Mouse (Mus musculus): Measurements from ENCODE around the gene Psmd14. TPM values are rescaled to one million over a fixed set of nuclear protein-coding genes. Genes with fewer than 3 reads are reported as not detected.

The Psmd14 gene
- polyA plus RNA-seq, 1 experiment from 2014 or later = 210 TPM

DNA sequence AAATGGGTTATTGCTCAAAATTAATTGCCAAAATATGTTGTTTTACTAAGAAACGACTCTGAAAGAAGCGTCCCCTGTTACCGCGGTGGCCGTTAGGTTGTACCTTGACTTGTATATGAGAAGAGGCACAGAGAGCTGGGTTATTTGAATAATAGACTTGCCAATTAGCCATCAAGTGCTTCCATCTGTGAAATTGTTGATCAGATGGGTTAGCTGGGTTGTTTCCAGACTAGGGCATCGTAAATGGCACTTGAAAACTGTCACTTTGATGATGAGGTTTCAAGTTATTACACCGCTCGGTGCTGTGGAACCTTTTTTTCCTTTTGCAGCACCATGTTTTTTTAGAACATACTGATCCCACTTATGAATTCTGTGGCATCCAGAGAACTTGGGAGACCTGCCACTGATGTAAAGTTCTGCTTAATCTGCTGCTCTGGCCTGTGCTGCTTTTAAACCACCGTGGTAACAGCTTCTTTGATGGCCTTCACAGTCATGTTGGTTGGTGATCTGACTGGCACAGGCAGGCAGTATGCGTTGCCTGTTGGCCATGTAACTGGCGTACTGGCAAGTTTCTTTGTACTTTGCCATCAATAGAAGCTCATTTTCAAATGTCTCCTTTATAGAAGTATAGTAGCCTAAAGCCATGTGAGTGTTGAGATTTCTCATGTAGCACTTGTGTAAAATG is 21.4 kb downstream of the Psmd14 start:
- H3K27ac ChIP-seq = no peak overlapping the region
- H3K36me3 ChIP-seq = no peaks in the 10 kb centered on the region
- no peak for ATAC-seq (ENCODE audit: low FRiP score)
- H3K9me3 ChIP-seq = no peaks in the 10 kb centered on the region
- H3K4me1 ChIP-seq (replicated peaks) = no peaks in the 10 kb centered on the region
- H3K4me2 ChIP-seq = no peak overlapping the region
- no peak overlapping the region for H3K9ac ChIP-seq
- 80% methylated on average over 11 of the region's 11 CpGs for WGBS
- no peak overlapping the region for H3K4me3 ChIP-seq
- no peaks in the 10 kb centered on the region for H3K27me3 ChIP-seq

DNA sequence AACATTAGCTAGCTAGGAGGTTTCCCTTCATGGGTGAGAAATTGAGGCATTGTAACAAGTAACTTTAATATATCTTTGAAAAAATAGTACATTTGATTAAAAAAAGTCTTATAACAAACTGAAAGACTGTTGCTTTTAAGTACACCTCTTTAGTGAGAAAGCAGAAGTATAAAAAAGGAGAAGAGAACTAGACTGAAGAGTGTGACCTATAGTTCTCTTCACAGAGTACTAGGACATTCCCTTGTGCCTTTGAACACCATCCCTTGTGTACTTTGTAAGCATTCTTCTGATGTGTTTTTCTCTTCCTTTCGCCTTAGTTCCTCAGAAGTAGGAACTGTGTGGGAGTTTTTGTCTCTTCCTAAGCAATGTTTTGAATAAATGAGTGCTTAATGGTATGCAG is 22.7 kb downstream of the Psmd14 start:
- Histone ChIP-seq H3K36me3 (no peaks in the 10 kb centered on the region), H3K27ac (no peak overlapping the region), H3K9me3 (no peaks in the 10 kb centered on the region), H3K4me2 (no peak overlapping the region), H3K4me1 (replicated peaks) (no peaks in the 10 kb centered on the region), H3K4me3 (no peak overlapping the region), H3K27me3 (no peaks in the 10 kb centered on the region), H3K9ac (no peak overlapping the region)
- no peak for ATAC-seq (ENCODE audit: low FRiP score)
- 86% methylated on average over 1 of the region's 1 CpGs for WGBS

DNA sequence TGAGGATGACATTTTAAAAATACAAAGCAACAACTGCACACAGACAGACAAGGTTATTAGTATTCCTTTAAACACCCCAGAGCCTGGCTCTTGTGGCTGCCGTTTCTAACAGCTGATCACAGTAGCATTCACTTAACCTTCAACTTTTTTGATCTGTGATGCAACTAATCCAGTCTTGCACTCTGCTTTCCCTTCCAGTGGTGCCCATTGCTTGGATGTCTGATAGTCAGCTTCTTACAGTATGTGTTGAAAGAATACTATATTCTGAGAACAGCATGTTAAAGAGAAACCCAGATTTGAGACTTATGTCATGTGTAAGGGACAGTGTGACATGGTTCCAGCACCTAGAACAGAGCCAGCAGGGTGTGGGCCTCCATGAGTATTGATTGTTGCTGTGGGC is 34.6 kb downstream of the Psmd14 start:
- no peak for ATAC-seq (ENCODE audit: low FRiP score)
- WGBS = 44% methylated on average over 1 of the region's 1 CpGs
- no peak overlapping the region for H3K4me3 ChIP-seq
- no peak overlapping the region for H3K27ac ChIP-seq
- H3K36me3 ChIP-seq = no peaks in the 10 kb centered on the region
- H3K9ac ChIP-seq = no peak overlapping the region
- H3K9me3 ChIP-seq = no peaks in the 10 kb centered on the region
- no peaks in the 10 kb centered on the region for H3K27me3 ChIP-seq
- no peak overlapping the region for H3K4me2 ChIP-seq
- H3K4me1 ChIP-seq (replicated peaks) = no peaks in the 10 kb centered on the region

DNA sequence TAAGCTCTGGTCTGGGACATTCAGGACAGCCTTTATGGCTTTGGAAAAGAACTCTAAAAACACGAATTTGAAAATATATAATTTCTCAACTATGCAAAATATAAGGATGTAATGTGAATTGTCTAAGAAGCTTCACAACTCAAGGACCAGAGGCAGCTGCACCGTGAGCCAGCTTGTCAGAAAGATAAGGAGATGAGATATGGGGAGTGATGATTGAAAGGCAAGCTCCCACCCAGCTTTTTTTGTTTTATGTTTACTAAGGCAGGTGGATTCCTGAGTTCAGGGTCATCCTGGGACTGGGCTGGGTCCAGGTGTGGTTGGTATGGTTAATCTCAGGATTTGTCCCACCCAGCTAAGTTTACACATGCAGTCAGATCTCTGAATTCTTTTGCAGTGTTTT is 35.1 kb downstream of the Psmd14 start:
- ATAC-seq (ENCODE audit: low FRiP score) = no peak
- Histone ChIP-seq H3K27ac (no peak overlapping the region), H3K27me3 (no peaks in the 10 kb centered on the region), H3K36me3 (no peaks in the 10 kb centered on the region), H3K9me3 (no peaks in the 10 kb centered on the region), H3K4me1 (replicated peaks) (no peaks in the 10 kb centered on the region), H3K4me2 (no peak overlapping the region), H3K4me3 (no peak overlapping the region), H3K9ac (no peak overlapping the region)
- 81% methylated on average over 2 of the region's 2 CpGs for WGBS

DNA sequence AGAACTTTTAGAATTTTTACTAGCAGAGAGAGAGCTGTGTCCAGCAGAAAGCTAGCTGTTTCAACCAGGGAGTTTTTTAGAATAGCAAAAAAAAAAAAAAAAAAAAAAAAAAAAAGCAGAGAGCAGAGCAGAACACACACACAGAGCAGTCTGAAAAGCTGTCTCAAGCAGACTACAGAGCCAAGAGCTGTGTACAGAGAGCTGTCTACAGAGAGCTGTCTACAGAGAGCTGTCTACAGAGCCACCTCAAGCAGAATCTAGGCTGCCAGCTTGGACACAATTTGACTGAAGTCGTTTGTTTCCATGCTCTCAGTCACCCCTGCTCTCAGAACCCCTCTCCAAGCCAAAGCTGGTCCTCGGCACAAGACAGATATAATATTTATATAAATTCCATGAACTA is 35.9 kb downstream of the Psmd14 start:
- Histone ChIP-seq H3K4me1 (replicated peaks) (no peaks in the 10 kb centered on the region), H3K9me3 (no peaks in the 10 kb centered on the region), H3K9ac (no peak overlapping the region), H3K4me3 (no peak overlapping the region), H3K4me2 (no peak overlapping the region), H3K36me3 (no peaks in the 10 kb centered on the region), H3K27me3 (no peaks in the 10 kb centered on the region), H3K27ac (no peak overlapping the region)
- 76% methylated on average over 2 of the region's 2 CpGs for WGBS
- no peak for ATAC-seq (ENCODE audit: low FRiP score)

DNA sequence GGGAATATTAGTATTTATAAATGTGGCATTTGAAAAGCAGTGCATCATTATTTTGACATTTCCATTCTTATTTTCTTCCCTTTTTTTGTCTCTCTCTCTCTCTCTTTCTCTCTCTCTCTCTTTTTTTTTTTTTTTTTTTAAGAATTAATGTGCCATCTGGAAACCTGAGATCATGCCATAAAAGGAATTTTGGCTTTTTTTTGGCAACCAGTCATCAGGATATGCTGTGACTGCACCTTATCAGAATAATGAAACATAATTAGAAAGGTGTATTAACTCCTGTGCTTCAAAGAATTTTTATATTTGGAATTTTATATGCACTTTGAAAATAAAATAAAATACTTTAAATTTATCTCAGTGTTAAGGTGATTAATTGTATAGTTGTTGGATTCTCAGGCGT is 39.2 kb downstream of the Psmd14 start:
- no peaks in the 10 kb centered on the region for H3K9me3 ChIP-seq
- H3K4me2 ChIP-seq = no peak overlapping the region
- no peak overlapping the region for H3K27ac ChIP-seq
- ATAC-seq (ENCODE audit: low FRiP score) = no peak
- H3K9ac ChIP-seq = no peak overlapping the region
- no peaks in the 10 kb centered on the region for H3K4me1 ChIP-seq (replicated peaks)
- no peak overlapping the region for H3K4me3 ChIP-seq
- WGBS = 89% methylated on average over 1 of the region's 1 CpGs
- H3K27me3 ChIP-seq = no peaks in the 10 kb centered on the region
- no peaks in the 10 kb centered on the region for H3K36me3 ChIP-seq

DNA sequence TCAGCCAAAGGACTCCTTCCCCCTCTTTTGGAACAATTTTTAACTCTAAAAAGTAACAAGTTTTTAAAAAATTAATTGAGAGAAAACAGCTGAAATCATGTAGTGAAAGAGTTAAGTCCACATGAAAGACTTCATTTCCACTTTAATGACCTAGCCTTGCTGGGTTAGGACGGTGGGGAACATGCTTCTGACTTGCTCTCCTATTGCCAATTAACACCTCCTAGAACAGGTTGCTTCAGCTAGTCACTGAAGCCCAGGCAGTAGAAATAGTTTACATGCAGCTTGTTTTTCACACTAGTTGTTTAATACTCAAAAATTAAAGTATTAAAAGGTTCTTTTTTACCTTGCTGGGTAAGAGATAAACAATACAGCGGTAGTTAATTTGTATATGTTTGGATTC is 39.8 kb downstream of the Psmd14 start:
- ATAC-seq (ENCODE audit: low FRiP score) = no peak
- 50% methylated on average over 2 of the region's 2 CpGs for WGBS
- Histone ChIP-seq H3K27ac (no peak overlapping the region), H3K4me2 (no peak overlapping the region), H3K27me3 (no peaks in the 10 kb centered on the region), H3K9ac (no peak overlapping the region), H3K4me1 (replicated peaks) (no peaks in the 10 kb centered on the region), H3K4me3 (no peak overlapping the region), H3K9me3 (no peaks in the 10 kb centered on the region), H3K36me3 (no peaks in the 10 kb centered on the region)

DNA sequence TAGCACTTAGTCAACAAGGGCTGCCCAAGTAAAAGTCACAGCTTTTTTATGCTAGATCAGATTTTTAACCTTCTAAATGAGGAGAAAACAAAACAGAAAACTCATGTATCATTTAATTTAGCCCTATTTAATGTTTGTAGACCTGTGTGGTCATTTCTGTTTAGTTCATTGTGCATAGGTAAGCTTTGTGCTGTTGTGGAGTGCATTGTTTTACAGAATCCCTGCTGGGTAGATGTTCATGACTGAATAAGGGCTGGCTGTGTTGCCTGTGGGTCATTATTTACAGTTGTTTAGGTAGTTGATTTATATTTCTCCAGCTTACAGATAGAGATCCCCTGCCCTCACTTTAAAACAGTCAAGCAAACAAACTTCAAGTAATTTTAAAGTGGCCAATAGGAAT is 40.9 kb downstream of the Psmd14 start:
- no peak overlapping the region for H3K27ac ChIP-seq
- no peak overlapping the region for H3K4me3 ChIP-seq
- no peaks in the 10 kb centered on the region for H3K4me1 ChIP-seq (replicated peaks)
- ATAC-seq (ENCODE audit: low FRiP score) = no peak
- no peak overlapping the region for H3K4me2 ChIP-seq
- no peaks in the 10 kb centered on the region for H3K27me3 ChIP-seq
- H3K9me3 ChIP-seq = no peaks in the 10 kb centered on the region
- no peak overlapping the region for H3K9ac ChIP-seq
- H3K36me3 ChIP-seq = no peaks in the 10 kb centered on the region

DNA sequence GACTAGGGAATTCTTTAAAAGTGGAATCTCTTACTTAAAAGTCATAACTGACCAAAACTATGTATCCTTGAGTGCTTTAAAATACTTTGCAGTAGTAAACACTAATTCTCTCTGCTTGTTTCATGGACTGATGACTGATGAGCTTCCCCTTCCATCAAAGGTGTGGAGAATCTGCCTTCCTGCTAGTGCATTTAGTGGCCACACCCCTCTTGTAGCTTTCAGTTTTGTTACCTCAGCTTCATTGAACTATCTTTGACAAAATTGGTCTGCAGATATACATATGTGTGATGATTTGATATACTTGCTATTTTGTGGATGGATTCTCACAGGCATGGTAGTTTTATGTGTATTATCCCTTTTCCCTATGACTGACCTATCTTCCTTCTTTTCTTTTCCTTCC is 43.5 kb downstream of the Psmd14 start:
- H3K9me3 ChIP-seq = no peaks in the 10 kb centered on the region
- ATAC-seq (ENCODE audit: low FRiP score) = no peak
- H3K4me1 ChIP-seq (replicated peaks) = no peaks in the 10 kb centered on the region
- no peak overlapping the region for H3K9ac ChIP-seq
- H3K27ac ChIP-seq = no peak overlapping the region
- H3K36me3 ChIP-seq = no peaks in the 10 kb centered on the region
- H3K4me2 ChIP-seq = no peak overlapping the region
- H3K4me3 ChIP-seq = no peak overlapping the region
- no peaks in the 10 kb centered on the region for H3K27me3 ChIP-seq

DNA sequence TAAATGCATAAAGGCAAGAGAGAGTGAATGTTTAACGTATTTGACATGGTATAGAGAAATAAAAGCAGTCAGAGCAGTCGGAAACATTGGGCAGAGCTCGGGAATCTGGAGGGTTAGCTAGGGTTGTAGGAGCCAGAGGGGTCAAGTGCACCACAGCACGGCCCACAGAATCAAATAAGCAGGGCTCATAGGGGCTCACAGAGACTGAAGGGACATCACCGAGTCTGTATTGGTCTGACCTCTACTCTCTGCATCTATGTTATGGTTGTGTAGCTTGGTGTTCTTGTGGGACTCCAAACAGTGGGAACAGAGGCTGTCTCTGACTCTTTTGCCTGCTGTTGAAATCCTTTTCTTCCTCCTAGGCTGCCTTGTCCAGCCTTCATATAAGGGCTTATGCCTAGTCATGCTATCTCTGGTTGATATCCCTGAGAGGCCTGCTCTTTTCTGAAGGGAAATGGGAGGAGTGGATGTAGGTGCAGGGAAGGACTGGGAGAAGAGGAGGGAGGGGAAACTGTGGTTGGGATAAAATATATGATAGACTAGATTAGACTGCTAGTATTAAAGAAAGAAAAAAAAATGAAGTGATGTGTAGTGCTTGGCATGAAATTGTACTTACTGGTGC is 47.9 kb downstream of the Psmd14 start:
- no peaks in the 10 kb centered on the region for H3K27me3 ChIP-seq
- H3K9me3 ChIP-seq = no peaks in the 10 kb centered on the region
- H3K4me1 ChIP-seq (replicated peaks) = no peaks in the 10 kb centered on the region
- 89% methylated on average over 5 of the region's 5 CpGs for WGBS
- no peaks in the 10 kb centered on the region for H3K36me3 ChIP-seq
- no peak overlapping the region for H3K27ac ChIP-seq
- no peak overlapping the region for H3K4me2 ChIP-seq
- H3K9ac ChIP-seq = no peak overlapping the region
- ATAC-seq (ENCODE audit: low FRiP score) = no peak
- no peak overlapping the region for H3K4me3 ChIP-seq

DNA sequence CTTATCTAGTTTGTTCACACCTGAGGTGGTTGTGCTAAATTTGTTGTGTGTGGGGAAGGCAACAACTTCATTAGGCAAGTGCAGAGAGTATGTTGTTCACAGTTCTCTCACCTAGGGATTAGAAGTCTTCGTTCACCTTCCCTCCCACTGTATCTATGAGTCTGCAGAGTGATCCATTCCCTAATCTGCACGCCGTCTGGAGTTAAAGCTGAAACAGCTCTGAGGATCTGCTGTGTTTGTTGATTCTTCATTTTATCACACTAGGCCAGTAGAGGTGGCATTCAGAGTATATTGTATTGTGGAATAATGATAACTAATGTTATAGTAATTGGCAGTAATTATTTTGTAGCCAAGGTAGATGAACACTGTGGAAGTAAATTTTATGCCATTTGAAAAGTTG is 48.5 kb downstream of the Psmd14 start:
- Histone ChIP-seq H3K9ac (no peak overlapping the region), H3K9me3 (no peaks in the 10 kb centered on the region), H3K4me3 (no peak overlapping the region), H3K4me1 (replicated peaks) (no peaks in the 10 kb centered on the region), H3K27ac (no peak overlapping the region), H3K27me3 (no peaks in the 10 kb centered on the region), H3K36me3 (no peaks in the 10 kb centered on the region), H3K4me2 (no peak overlapping the region)
- no peak for ATAC-seq (ENCODE audit: low FRiP score)
- 88% methylated on average over 3 of the region's 3 CpGs for WGBS

DNA sequence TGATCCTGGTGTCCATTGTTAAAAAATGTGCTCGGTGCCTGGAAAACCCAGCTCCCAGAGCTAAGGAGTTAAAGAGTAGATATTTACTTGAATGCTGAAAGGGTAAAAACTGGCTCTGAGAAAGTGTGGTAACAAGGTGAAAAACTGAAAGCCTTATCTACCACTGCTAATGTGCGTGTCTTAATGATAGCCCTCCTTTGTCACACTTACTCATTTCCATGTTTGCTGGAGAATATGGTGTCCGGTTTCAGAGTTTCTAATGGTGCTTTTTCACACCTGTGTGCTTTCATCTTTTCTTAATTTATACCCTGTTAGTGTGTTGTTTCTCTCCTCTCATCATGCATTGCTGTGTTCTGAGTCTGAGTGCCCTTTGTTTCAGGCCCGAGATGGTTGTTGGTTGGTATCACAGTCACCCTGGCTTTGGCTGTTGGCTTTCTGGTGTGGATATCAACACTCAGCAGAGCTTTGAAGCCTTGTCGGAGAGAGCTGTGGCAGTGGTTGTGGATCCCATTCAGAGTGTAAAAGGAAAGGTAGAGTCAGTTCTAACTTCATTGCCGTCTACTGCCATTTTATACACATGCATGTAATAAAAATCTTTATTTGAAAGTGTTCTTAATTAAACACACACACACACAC is 53.1 kb downstream of the Psmd14 start:
- no peaks in the 10 kb centered on the region for H3K27me3 ChIP-seq
- no peak overlapping the region for H3K27ac ChIP-seq
- H3K4me3 ChIP-seq = no peak overlapping the region
- no peaks in the 10 kb centered on the region for H3K36me3 ChIP-seq
- H3K9me3 ChIP-seq = no peaks in the 10 kb centered on the region
- 79% methylated on average over 6 of the region's 6 CpGs for WGBS
- H3K9ac ChIP-seq = no peak overlapping the region
- no peak for ATAC-seq (ENCODE audit: low FRiP score)
- H3K4me2 ChIP-seq = no peak overlapping the region
- H3K4me1 ChIP-seq (replicated peaks) = no peaks in the 10 kb centered on the region

DNA sequence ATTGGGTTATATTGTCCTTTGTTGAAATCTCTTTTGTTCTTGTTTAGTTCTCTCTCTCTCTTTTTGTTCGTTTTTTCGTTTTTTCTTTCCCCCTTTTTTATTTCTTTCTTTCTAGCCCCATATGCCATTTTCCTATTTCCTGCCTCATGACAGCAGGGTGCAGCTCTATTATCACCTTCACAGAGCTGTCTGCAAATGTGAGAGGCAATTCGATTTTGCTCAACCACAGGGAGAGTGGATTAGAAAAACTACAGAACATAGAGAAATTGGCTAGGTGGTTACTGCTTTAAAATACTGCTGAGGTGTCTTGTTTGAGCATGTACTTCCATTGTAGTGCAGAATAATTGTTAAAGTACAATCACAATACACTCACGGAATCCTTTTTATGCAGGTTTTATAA is 54.0 kb downstream of the Psmd14 start:
- no peak overlapping the region for H3K4me3 ChIP-seq
- H3K4me2 ChIP-seq = no peak overlapping the region
- no peaks in the 10 kb centered on the region for H3K4me1 ChIP-seq (replicated peaks)
- whole genome bisulfite sequencing = 45% methylated on average over 4 of the region's 4 CpGs
- H3K36me3 ChIP-seq = no peaks in the 10 kb centered on the region
- H3K27me3 ChIP-seq = no peaks in the 10 kb centered on the region
- H3K9ac ChIP-seq = no peak overlapping the region
- no peaks in the 10 kb centered on the region for H3K9me3 ChIP-seq
- ATAC-seq (ENCODE audit: low FRiP score) = no peak
- H3K27ac ChIP-seq = 0 out of 2 replicates have a peak overlapping the region, but pooled peaks have one; percentile 12
